Mouse (Mus musculus) lung, postnatal 14 days (tissue): ENCODE measurements at regions not wholly inside any gene's neighbourhood (a gene's known extent, or its start where the extent isn't known, plus 50 kb on each side); places are given as distances from the start of the nearest gene placed in this dataset.

ENCODE experiments used
- DNase-seq: peaks from one replicate; pipeline ENCODE4 v3.0.0; 2021

DNA sequence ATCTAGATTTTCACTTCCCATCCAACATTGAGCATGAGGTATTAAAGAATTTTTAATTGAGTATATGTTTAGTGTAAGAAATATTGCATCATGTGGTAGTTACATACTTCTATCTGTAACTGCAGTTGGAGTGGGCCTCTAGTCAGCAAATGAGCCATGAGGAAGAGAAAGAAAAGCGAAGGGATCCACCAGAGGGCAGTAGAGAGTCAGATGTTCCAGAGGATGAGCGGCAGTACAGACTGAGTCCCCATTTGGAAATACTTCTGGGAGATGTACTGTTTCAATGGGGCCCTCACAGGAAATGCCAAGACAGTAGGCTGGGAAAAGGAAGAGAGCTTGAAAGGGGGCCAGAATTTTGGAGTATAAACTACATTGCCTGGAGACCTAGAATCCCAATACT, 221.2 kb downstream of the Myh15 start:
- peak; percentile 84 for DNase-seq

DNA sequence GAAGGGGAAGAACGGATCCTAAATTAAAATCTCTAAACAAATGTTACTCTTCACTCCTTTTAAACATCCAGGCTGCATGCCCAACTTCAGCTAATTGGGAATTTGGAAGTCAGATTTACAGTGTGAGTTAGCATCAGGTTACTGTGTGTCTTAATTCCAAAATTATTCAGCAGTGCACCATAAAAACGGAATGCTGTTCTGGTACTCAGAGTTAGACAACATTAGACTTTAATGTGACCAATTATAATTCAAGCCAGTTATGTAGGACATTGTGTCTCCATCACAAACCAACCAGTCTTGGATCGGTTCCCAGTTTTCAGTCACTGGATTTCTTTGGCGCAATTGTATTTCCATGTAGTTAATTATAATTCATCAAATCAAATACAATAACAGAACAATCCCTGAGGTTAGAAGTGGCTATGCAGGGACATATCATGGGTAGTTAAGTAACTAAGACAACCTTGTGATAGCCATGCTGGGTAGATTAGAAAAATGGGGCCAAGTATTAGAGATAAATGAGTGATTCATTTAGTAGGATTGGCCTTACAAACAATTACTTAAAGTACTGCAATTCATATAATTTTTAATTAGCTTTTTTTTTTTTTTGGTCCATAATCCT, 230.9 kb downstream of the Myh15 start:
- DNase-seq: peak; percentile 12

DNA sequence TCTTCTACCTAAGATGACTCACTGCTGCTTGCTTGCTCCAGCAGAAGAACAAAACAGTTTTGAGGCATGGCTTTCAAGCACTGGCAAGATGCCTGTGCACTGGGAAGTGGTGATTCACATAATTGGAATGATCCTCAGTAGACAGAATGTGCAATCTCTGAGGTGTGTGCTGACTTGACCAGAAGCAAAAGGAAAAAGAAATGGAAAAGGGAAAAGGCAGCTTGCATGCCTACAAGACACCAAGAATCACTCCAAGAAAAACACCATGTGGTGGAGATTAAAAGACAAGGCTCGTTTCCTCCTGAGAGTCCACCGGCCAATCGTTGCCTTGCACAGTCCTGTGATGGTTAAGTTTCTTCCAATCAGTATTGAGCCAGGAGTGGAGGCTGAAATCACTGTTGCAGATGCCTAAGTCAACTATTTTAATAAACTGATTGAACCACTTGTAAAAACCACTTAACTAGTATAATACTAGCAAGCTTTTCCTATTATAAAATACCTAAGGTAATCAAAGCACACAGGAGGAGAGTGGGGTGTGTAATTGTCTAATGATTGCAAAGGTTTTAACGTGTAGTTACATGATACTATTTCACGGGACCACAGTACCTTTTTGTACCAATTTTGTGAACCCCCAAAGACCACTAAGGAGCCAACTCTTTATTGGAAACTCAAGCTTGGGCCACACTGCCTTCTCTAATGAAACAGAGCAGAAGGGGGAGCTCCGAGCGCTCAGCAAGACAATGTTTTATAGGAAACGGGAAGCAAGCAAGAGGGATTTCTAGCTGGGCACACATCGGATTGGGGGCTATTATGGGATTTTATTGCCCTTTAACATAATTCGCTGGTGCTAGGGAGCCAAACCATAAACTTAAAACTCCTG, 232.2 kb downstream of the Myh15 start:
- peak; percentile 46 for DNase-seq

DNA sequence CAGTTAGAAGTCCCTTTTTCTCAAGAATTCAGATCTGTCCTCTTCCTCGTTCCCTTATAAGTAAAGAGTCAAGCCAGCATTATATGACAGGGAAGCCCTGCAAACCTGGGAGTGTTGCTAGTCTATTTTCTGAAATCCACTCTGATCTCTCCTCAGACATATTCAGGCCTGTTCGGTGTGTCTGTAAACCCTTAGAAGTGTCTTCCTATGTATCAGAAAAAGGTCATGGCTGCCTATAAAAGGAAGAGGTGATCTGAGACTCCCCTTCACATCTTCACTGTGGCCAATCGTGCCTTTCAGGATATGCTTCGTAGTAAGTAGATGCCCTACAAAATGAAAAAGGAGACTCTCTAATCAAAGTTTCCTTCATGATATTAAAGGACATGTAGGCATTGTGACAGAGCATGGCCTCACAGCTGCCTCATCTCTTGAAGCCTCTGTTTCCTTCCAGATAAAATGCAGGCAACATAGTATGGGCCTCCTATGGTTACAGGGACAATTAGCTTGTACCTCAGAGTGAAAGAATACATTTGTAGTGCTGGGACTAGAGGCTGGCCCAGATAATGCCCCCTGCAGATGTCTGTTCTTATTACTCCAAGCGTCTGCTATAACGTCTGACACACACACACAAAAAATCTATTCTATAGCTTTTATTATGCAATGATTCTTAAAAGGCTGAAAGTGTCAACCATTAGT, 246.5 kb downstream of the Myh15 start:
- DNase-seq: no peak

DNA sequence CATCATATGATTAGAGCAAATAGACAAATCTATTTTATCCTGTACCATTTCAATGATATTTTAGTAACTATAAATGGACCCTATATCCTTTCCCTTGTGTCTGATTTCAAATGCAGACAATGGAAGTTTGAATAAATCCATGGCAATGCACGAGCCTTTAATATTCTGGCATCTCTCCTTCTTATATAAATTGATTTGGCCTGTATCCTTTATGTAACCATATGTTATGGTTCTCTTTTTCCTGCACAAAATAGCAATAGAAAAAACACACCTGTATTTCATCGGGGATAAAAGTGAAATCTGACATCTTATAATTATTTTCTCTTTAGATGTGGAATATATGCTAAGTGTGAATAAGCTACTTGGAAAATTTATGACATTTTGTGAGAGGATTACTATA, 247.1 kb downstream of the Myh15 start:
- DNase-seq: no peak

DNA sequence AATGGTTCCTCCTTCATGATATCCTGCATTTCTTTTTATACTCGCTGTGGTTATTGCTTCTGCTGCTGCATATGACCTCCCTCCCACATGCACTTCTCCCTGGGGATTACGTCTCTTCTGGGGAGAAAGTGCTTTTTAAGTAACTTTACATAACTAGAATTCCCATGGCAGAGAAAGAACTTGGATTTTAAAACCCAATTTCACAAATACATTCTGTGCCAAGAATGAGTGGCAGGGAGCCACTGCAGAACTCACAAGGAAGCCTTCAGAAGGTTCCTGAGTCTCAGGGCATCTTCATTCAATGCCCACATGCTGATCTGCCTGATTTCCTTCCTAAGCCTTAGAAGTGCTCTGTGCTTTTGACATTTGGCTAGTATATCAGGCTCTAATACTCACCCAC, 259.8 kb downstream of the Myh15 start:
- DNase-seq: no peak

DNA sequence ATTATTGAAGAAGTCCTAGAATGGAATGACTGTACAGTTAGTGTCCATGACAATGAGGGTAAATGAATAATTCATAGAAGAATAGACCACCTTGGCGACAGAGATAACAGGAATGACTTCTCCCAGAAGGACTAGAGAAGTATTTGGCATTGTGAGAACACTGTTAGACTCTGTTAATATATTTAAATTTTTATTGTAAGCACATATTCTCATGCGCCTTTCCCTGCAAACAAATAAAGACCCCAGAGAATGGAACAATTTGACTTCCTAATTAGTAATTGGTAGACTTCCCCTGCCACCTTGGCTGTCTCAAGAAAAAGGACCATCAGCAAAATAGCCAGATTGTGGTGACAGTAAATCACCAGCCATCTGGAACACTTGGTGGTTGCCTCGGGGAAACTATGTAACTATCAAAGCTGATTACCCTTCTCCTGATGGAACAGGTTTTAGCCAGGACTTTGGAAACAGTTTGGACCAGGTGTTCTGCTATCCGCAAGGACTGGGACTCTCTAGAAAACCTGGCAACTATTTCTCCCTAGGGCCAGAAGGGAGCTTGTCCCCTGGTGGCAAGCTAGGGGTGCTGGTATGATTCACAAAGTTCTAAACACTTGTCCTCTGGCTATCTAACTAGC, 261.9 kb downstream of the Myh15 start:
- DNase-seq: no peak

DNA sequence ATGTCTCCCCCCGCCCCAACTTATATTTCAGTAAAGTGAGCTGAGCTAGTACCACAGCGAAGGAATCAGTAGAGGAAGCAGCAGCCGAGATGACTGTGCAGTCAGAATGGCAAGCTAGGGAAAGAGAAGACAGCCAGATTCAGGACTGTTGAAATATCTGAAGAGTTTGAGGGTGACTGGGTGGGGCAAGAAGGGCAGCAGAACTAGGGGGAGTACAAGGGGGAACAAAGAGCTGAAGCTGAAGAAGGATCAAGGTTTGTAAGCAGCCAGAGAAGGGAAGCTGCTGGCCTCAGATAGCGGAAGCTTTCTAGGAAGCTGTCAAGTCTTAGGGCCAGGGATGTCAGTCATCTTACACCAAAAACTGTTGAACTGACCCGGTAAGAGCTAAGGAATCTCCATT, 262.5 kb downstream of the Myh15 start:
- no peak for DNase-seq

DNA sequence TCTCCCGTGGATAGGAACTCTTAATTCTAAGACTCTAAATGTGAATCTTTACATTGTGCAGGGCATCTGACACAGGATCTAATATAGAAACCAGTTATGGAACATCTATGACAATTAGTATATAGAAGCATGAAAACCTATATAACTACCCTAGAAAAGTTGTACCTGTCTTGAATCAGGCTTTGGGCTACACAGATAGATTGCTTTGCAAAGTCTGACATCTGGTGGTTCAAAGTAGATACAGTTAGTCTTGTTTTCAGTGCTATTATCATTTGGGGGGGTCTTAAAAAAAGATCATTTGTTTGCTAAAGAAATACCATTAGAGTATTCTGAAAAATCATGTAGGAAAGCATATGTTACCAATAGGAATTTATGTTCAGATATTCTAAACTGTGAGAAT, 264.7 kb downstream of the Myh15 start:
- DNase-seq: no peak

DNA sequence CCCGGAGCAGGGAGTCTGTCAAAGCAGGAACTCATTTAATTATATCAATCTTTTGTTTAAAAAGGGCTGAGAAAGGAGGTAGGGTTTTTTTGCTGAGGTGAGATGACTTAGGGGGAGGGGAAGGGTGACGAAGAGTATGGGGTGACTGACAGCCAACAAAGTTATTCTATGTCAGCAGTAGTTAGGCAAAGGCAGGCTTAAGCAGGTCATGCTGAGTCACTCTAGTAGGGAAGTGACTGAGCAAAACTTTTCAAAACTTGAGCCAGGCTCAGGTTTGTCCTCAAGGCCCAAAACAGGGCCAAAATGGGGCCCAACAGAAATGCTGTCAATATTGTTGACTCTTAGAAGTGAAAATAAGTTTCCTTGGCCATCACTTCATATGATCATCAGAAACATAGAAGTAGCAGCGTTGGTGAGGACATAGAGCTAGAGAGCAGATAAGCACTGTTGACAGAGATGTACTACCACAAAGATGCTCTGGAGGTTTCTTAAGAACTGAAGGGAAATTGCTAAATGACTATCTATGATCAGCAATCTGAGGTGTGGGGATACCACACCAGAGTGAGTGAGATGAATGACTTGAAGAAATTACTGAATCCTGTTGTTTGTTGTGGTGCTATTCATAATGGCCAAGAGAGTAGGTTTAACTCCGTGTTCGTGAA, 273.6 kb downstream of the Myh15 start:
- no peak for DNase-seq

DNA sequence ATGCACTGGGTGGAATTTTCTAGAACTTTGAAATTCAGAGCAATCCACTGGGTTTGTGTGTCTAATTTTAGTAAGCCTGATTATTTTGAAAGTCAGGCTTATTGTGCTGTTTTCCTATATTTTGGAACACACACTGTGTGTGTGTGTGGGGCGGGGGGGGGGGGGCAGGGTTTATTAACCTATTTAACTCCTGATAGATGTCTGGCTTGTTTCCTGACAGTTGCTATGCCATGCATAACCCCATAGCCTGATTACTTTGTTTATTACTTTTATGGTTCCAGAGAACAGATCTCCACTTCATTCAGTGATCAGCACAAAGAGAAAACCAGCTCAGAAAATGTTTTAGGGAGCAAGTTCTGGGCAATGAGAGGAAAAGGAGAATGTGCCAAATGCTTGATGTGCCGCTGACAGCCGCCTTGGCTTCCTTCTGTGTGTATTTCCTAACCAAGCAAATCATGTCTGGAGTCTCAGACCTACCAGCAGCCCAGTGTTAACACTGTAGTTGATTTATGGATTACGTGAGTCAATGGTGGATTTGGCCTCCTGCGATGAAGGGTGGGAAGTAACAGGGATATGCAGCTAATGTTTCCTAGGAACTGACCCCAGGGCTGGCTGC, 274.9 kb downstream of the Myh15 start:
- DNase-seq: peak; percentile 36

DNA sequence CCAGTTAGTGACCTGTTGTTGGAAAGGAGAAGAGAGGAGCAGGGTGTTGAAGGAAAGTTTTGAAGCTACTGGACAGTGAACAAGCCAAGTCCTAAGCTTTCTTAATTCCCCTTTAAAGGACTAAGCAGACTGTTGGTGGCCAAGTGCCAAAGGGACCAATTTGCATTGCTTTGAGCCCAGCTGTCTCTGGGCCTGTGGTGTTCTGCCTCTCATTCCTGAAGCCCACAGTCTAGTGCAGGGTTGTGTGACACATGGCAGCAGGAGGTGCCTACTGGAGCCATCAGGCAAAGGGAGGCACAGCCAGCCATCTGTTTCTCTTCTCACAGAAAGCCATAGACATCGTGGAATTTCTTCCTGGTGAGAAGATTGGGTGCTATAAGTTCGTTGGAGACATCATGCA, 278.6 kb downstream of the Myh15 start:
- peak; percentile 36 for DNase-seq

DNA sequence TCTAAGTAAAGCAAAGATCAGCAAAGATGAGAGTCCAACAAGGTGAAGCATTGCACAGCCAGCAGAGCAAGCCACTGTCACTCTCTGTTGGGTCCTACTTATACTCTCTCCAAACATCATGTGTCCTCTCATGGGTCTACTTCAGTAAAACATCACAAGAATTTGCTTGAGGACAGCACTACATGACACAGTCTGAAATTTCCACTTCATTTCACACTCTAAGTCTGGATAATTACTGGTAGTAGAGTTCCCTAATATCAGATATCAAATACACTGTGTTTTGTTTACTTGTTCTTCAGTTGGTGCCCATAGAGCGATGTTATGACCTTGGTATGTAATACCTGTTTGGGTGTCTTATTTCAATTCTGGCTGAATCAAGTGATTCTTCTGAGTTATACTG, 280.7 kb downstream of the Myh15 start:
- no peak for DNase-seq

DNA sequence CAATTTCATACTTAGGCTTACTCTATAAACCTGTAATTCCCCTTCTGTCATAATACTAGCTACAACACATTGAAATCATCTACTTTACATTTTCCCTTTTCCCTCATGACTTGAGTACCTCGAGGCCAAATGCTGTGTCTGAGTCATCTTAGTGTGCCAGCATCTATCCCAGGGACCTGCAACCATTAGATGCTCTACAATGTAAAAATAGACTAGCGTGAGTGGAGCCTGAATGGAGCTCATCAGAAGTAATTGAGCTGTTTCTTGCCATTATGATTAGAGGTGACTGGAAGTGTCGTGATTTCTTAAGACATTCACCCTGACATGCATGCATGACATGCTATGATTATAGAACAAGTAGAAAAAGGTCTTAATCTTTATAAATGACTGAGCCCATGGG, 301.1 kb downstream of the Myh15 start:
- DNase-seq: no peak

DNA sequence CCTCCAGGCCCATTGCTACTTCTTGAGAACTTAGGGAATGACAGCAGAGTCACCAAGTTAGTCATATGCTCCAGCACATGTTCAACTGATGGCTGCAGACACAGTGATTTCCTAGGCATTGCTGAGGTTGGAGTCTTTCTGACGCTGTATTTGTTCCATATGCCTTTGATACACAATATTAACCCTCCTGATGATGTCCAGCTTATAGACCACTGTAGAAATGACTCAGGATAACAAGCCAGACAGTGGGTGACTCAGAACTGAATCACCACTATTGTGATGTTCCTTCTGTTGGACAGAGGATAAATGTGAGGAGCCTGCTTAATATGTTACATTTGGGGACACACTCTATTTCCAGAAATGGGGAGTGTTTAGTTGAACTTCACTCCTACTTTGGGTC, 304.4 kb downstream of the Myh15 start:
- no peak for DNase-seq

DNA sequence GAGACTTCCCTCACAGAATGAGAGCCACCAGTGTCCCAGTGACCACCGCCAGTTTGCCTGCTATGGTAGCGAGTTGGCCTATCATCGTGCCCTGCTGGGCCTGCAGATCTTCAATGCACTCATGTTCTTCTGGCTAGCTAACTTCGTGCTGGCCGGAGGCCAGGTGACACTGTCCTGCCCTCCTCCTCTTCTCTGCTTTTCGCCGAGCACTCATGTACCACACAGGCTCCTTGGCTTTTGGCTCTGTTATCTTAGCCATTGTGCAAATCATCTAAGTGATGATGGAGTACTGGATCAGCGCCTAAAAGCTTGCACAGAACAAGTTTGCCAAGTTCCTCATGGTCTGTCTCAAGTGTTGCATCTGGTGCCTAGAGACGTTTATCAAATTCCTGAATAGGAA, 312.2 kb downstream of the Myh15 start:
- peak; percentile 27 for DNase-seq

DNA sequence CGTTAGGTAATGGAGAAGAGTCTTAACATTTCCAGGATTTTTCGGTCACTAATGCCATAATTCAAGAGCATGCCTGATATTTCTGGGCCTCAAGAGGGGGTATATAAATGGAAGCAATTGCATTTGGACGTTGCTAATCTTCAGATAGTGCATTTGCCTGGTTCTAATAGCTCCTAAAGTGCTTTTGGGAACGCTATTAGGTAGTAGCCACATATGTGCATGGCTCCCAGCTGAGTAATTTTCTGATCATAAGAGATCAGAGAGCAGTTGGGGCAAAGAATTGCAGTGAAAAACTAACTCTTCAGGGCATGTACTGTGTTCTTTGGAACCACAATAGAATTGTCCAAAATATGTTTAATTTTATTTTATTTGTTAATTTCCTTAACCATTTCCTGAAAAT, 317.8 kb downstream of the Myh15 start:
- DNase-seq: no peak

DNA sequence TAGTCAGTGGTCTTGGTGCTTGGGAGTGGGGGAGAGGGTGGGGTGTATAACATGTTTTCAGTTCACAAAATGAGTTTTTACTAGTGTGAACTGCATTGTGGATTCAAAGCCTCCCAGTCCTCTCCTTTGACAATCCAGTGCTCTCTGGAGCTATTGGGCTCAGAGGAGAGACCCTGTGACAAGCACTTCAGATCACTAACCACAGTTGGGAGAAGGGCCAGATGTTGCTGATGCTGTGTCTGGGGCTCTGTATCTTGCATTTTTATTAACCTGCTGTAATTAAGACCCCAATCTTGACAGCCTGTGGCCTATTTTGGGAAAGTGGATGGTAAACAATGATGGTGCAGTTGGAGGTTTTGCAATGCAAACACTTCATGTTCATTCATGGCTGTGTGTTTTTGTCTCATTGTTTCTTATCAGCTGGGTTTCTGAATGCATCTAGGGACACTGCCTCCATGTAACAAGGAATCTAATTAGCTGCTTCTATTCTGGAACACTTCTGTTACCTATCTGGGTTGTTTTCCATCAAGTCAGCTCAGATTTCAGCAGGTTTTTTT, 320.0 kb upstream of the Ift57 start:
- no peak for DNase-seq

DNA sequence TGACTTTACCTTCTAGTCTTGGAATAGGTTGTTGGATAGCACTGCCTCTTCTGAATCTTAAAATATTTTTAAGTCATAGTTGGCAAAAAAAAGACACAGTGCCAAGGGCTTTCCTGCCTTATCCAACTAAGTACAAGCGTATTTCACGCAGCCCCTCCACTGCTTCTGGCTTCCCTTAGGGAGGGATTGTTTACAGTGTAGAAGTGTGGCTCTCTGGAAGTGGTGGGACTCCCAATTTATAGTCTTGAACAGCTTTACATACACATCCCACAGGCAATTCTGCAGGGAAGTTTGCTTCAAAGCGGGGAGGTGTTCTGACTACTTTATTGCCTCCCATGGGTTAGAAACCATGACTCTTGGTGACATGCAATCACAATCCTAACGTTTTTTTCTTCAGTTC, 310.9 kb upstream of the Ift57 start:
- no peak for DNase-seq

DNA sequence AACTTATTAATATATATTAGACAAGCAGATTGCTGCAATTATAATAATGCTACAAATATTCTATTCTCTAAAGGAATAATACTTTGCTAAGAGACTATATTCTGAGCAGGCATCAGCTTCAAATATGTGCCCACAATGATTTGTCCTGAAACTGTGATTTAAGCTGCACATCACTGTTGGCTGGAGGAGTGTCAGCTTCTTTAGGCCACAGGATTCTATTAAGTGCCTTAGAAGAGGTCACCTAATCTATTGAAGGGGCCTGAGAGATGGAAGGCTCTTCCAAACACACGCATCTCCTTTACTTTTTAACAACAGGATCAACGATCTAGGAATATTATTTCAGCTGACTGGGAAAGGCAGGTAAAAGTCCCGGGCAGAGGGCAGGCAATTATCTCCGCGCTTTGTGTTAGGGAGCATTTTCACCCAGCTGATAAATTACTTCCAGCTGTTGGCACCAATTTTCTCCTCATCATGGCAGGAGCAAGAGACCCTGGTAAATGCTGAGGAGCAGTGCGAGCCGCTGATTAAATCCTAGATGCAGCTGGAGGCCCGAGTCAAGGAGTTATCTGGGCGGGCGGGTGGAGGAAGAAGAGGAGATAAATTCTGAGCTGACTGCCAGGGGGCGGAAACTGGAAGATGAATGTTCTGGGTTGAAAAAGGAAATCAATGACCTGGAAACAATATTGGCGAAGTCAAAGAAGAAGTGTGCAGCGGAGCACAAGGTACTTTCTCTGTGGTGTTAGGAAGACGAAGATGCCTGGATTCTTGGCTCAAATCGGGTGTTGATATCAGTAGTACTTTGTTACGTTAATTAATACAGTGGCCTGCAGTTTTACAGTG, 290.9 kb upstream of the Ift57 start:
- no peak for DNase-seq

DNA sequence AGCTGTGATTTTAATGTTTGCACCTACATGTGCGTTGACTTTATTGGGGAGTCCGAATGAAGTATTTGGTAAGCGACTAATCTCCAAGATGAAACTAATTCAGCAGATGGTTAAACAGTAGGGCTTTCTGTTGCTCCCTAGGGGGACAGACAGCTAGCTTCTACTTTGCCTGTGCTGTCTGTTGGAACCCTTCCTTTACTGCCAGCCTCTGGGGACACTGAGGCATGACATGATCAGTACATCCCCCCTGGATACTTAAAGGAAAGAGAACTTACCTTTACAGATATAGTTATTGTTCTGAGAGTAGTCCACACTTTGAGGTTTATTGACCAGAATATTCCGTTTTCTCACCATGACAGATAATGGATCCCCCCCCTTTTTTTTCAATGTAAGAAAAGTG, 289.8 kb upstream of the Ift57 start:
- no peak for DNase-seq
